Mouse (Mus musculus): ENCODE measurements around the gene Nae1. TPM values are rescaled to one million over a fixed set of nuclear protein-coding genes. Genes with fewer than 3 reads are reported as not detected.

The Nae1 gene
- total RNA-seq, 1 experiment, result 42.8 TPM

GRCm38 (mm10) chr8:104540710-104541514 is 6.5 kb upstream of the Nae1 start:
- Histone ChIP-seq H3K4me1 (ENCODE audit: control insufficient read depth in 2 of 2, insufficient read depth in 2 of 2, low read length in 2 of 2, poor library complexity in 1 of 2) (no peaks in the 10 kb centered on the region), H3K36me3 (ENCODE audit: control insufficient read depth, insufficient read depth, low read length, poor library complexity, severe bottlenecking) (no peaks in the 10 kb centered on the region), H3K4me3 (ENCODE audit: insufficient read depth in 1 of 2, low read depth in 1 of 2, low read length in 2 of 2, poor library complexity in 1 of 2, severe bottlenecking in 1 of 2) (peak overlapping the region; percentile 73 to 80), H3K27ac (ENCODE audit: insufficient read depth, low read depth, low read length, poor library complexity, severe bottlenecking) (no peak overlapping the region), H3K9ac (ENCODE audit: insufficient read depth, low read depth, low read length, poor library complexity, severe bottlenecking) (peak overlapping the region; percentile 56), H3K9me3 (ENCODE audit: control insufficient read depth, insufficient read depth, low read depth, low read length) (no peaks in the 10 kb centered on the region)
- in situ Hi-C loops (cut with MboI; ENCODE audit: low sequenced_read_pairs in 2 of 2, unreplicated experiment in 2 of 2), result no loop called here
- TF ChIP-seq ZC3H11A (IDR thresholded peaks at IDR 0.05; ENCODE audit: borderline replicate concordance, low read depth, low read length), result no peak
- no peak for TF ChIP-seq CHD2 (IDR thresholded peaks at IDR 0.05; ENCODE audit: low read depth, low read length)
- DNase-seq (ENCODE audit: low read depth, low spot score), result no peak

GRCm38 (mm10) chr8:104540238-104540637 is 5.8 kb upstream of the Nae1 start:
- Histone ChIP-seq H3K4me3 (ENCODE audit: insufficient read depth in 1 of 2, low read depth in 1 of 2, low read length in 2 of 2, poor library complexity in 1 of 2, severe bottlenecking in 1 of 2) (peak overlapping the region; percentile 73 to 80), H3K9me3 (ENCODE audit: control insufficient read depth, insufficient read depth, low read depth, low read length) (no peaks in the 10 kb centered on the region), H3K36me3 (ENCODE audit: control insufficient read depth, insufficient read depth, low read length, poor library complexity, severe bottlenecking) (no peaks in the 10 kb centered on the region), H3K27ac (ENCODE audit: insufficient read depth, low read depth, low read length, poor library complexity, severe bottlenecking) (no peak overlapping the region), H3K4me1 (ENCODE audit: control insufficient read depth in 2 of 2, insufficient read depth in 2 of 2, low read length in 2 of 2, poor library complexity in 1 of 2) (peaks cover 0 to 2% of the 10 kb centered on the region in 2 experiments; a peak in 1 of 4 replicates), H3K9ac (ENCODE audit: insufficient read depth, low read depth, low read length, poor library complexity, severe bottlenecking) (no peak overlapping the region)
- in situ Hi-C loops (cut with MboI; ENCODE audit: low sequenced_read_pairs in 2 of 2, unreplicated experiment in 2 of 2), result no loop called here
- DNase-seq (ENCODE audit: low read depth, low spot score), result no peak
- TF ChIP-seq ZC3H11A (IDR thresholded peaks at IDR 0.05; ENCODE audit: borderline replicate concordance, low read depth, low read length) (no peak), ZNF384 (IDR thresholded peaks at IDR 0.05; ENCODE audit: low read depth, low read length) (no peak), CHD2 (IDR thresholded peaks at IDR 0.05; ENCODE audit: low read depth, low read length) (no peak), MAFK (IDR thresholded peaks at IDR 0.05; ENCODE audit: insufficient read depth, low read depth, low read length) (no peak), HCFC1 (IDR thresholded peaks at IDR 0.05; ENCODE audit: borderline replicate concordance, insufficient read depth, low read length) (no peak)

- TF ChIP-seq HCFC1 (IDR thresholded peaks at IDR 0.05; ENCODE audit: borderline replicate concordance, insufficient read depth, low read length) (no peak), CHD2 (IDR thresholded peaks at IDR 0.05; ENCODE audit: low read depth, low read length) (no peak), MAFK (IDR thresholded peaks at IDR 0.05; ENCODE audit: insufficient read depth, low read depth, low read length) (no peak), ZC3H11A (IDR thresholded peaks at IDR 0.05; ENCODE audit: borderline replicate concordance, low read depth, low read length) (no peak), ZNF384 (IDR thresholded peaks at IDR 0.05; ENCODE audit: low read depth, low read length) (no peak)
- Histone ChIP-seq H3K9me3 (ENCODE audit: control insufficient read depth, insufficient read depth, low read depth, low read length) (no peaks in the 10 kb centered on the region), H3K4me3 (ENCODE audit: insufficient read depth in 1 of 2, low read depth in 1 of 2, low read length in 2 of 2, poor library complexity in 1 of 2, severe bottlenecking in 1 of 2) (no peak overlapping the region), H3K9ac (ENCODE audit: insufficient read depth, low read depth, low read length, poor library complexity, severe bottlenecking) (no peak overlapping the region), H3K4me1 (ENCODE audit: control insufficient read depth in 2 of 2, insufficient read depth in 2 of 2, low read length in 2 of 2, poor library complexity in 1 of 2) (peaks cover 0 to 4% of the 10 kb centered on the region in 2 experiments; a peak in 1 of 4 replicates), H3K36me3 (ENCODE audit: control insufficient read depth, insufficient read depth, low read length, poor library complexity, severe bottlenecking) (no peaks in the 10 kb centered on the region), H3K27ac (ENCODE audit: insufficient read depth, low read depth, low read length, poor library complexity, severe bottlenecking) (no peak overlapping the region)
- in situ Hi-C loops (cut with MboI; ENCODE audit: low sequenced_read_pairs in 2 of 2, unreplicated experiment in 2 of 2), result no loop called here
- no peak for DNase-seq (ENCODE audit: low read depth, low spot score)
Observed at GRCm38 (mm10) chr8:104539566-104539965, 5.1 kb upstream of the Nae1 start.

- Histone ChIP-seq H3K4me1 (ENCODE audit: control insufficient read depth in 2 of 2, insufficient read depth in 2 of 2, low read length in 2 of 2, poor library complexity in 1 of 2) (peaks cover 0 to 4% of the 10 kb centered on the region in 2 experiments; a peak in 1 of 4 replicates), H3K36me3 (ENCODE audit: control insufficient read depth, insufficient read depth, low read length, poor library complexity, severe bottlenecking) (no peaks in the 10 kb centered on the region), H3K9me3 (ENCODE audit: control insufficient read depth, insufficient read depth, low read depth, low read length) (no peaks in the 10 kb centered on the region), H3K27ac (ENCODE audit: insufficient read depth, low read depth, low read length, poor library complexity, severe bottlenecking) (no peak overlapping the region), H3K9ac (ENCODE audit: insufficient read depth, low read depth, low read length, poor library complexity, severe bottlenecking) (no peak overlapping the region), H3K4me3 (ENCODE audit: insufficient read depth in 1 of 2, low read depth in 1 of 2, low read length in 2 of 2, poor library complexity in 1 of 2, severe bottlenecking in 1 of 2) (no peak overlapping the region)
- in situ Hi-C loops (cut with MboI; ENCODE audit: low sequenced_read_pairs in 2 of 2, unreplicated experiment in 2 of 2), result no loop called here
- TF ChIP-seq HCFC1 (IDR thresholded peaks at IDR 0.05; ENCODE audit: borderline replicate concordance, insufficient read depth, low read length) (no peak), MAFK (IDR thresholded peaks at IDR 0.05; ENCODE audit: insufficient read depth, low read depth, low read length) (no peak), ZNF384 (IDR thresholded peaks at IDR 0.05; ENCODE audit: low read depth, low read length) (no peak), ZC3H11A (IDR thresholded peaks at IDR 0.05; ENCODE audit: borderline replicate concordance, low read depth, low read length) (no peak), CHD2 (IDR thresholded peaks at IDR 0.05; ENCODE audit: low read depth, low read length) (no peak)
- no peak for DNase-seq (ENCODE audit: low read depth, low spot score)
Observed at GRCm38 (mm10) chr8:104538896-104539295, 4.5 kb upstream of the Nae1 start.
